Mouse (Mus musculus): ENCODE data around the gene Gabrb1. TPM values are rescaled to one million over a fixed set of nuclear protein-coding genes. Genes with fewer than 3 reads are reported as not detected.

Gene Gabrb1
- polyA plus RNA-seq, 1 experiment from 2014 or later = 0.89 TPM

DNA sequence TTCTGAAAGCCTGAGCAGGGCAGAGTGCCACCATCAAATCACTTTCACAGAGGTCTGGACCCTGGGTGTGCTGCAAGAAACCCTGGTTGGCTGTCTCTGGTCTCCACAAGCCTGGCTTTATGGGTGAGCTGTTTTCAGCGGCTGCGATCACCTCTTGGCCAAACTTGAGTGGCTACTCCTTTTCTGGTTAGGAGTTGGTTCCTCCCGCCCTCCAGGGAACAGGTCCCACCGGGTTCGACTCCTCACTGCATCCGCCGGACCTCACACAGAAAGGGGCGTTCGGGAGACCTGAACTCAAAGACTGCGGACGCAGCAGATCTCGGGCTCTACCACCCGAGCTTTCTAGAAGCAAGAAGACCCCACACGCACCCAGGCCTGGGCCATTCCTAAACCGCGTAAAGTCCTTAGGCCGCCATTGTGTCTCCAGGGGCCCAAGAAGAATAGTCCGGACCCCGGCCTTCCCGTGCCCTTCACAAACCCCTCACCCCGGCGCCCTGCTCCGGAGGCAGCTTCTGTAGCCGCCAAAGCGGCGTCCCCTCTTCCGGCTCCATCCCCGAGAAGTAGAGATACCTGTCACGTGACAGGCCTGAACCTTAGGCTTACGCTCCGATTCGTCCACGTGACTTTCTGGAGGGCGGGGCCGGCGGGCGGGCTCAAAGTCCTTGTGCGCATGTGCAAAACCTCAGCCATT is 509.8 kb downstream of the Gabrb1 start, which contains the start of gene Commd8:
Commd8 (minus strand) TSS at position 596 of the 691 bp plus-strand sequence.
- Histone ChIP-seq H3K27ac (replicated peaks in 1 of 2; ENCODE audit: control insufficient read depth in 1 of 2, insufficient read depth in 1 of 2, low read depth in 2 of 2, low read length in 2 of 2) (peak within 1 kb of the TSS; percentile 81 to 82), H3K36me3 (ENCODE audit: control insufficient read depth, insufficient read depth, low read length) (peaks cover 22% of the 10 kb centered on the region), H3K9me3 (ENCODE audit: control insufficient read depth, low read length) (no peaks in the 10 kb centered on the region), H3K4me1 (ENCODE audit: control insufficient read depth in 2 of 2, insufficient read depth in 2 of 2, low read length in 2 of 2) (peaks cover 7 to 22% of the 10 kb centered on the region in 2 experiments), H3K4me3 (ENCODE audit: control insufficient read depth in 1 of 2, insufficient read depth in 1 of 2, low read depth in 1 of 2, low read length in 2 of 2) (peak within 1 kb of the TSS; percentile 74 to 84), H3K9ac (ENCODE audit: low read length) (peak within 1 kb of the TSS; percentile 91), H3K4me2 (ENCODE audit: low read length) (peak within 1 kb of the TSS; percentile 80), H3K27me3 (ENCODE audit: control insufficient read depth, insufficient read depth, low read length) (no peaks in the 10 kb centered on the region)
- peak; percentile 86 for ATAC-seq (ENCODE audit: insufficient number of reproducible peaks, insufficient read depth, low FRiP score, low read depth)
- under 1% methylated on average over 38 of the region's 38 CpGs for WGBS

DNA sequence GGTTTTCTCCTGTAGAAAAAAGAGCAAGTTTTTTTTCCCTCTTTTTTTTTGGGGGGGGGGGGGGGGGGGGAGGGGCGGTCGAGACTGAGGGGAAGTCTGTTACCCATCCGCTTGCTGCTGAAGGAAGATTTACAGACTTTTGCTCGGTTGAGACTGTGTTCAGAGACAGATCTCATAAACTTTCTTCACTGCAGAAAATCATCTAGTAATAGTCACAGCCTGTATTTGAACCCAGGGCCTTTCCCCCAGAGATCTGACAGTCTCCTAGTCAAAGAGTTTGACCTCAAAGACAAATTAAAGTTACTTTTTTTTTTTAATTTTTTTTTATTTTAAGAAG is 510.3 kb downstream of the Gabrb1 start:
- H3K4me3 ChIP-seq (ENCODE audit: control insufficient read depth in 1 of 2, insufficient read depth in 1 of 2, low read depth in 1 of 2, low read length in 2 of 2) = peak overlapping the region; percentile 14 to 74; a peak in 3 of 4 replicates
- peaks cover 17% of the 10 kb centered on the region; the same call in 1 of the 2 replicates for H3K36me3 ChIP-seq (ENCODE audit: control insufficient read depth, insufficient read depth, low read length)
- peak overlapping the region; percentile 65 for H3K9ac ChIP-seq (ENCODE audit: low read length)
- H3K27ac ChIP-seq (replicated peaks in 1 of 2; ENCODE audit: control insufficient read depth in 1 of 2, insufficient read depth in 1 of 2, low read depth in 2 of 2, low read length in 2 of 2) = peak overlapping the region in 1 of 2 experiments; percentile 50; a peak in 1 of 4 replicates
- ATAC-seq (ENCODE audit: insufficient number of reproducible peaks, insufficient read depth, low FRiP score, low read depth) = no peak
- no peaks in the 10 kb centered on the region for H3K9me3 ChIP-seq (ENCODE audit: control insufficient read depth, low read length)
- peak overlapping the region; percentile 80 for H3K4me2 ChIP-seq (ENCODE audit: low read length)
- peaks cover 6 to 22% of the 10 kb centered on the region in 2 experiments for H3K4me1 ChIP-seq (ENCODE audit: control insufficient read depth in 2 of 2, insufficient read depth in 2 of 2, low read length in 2 of 2)
- WGBS = 1% methylated on average over 4 of the region's 4 CpGs
- no peaks in the 10 kb centered on the region for H3K27me3 ChIP-seq (ENCODE audit: control insufficient read depth, insufficient read depth, low read length)

DNA sequence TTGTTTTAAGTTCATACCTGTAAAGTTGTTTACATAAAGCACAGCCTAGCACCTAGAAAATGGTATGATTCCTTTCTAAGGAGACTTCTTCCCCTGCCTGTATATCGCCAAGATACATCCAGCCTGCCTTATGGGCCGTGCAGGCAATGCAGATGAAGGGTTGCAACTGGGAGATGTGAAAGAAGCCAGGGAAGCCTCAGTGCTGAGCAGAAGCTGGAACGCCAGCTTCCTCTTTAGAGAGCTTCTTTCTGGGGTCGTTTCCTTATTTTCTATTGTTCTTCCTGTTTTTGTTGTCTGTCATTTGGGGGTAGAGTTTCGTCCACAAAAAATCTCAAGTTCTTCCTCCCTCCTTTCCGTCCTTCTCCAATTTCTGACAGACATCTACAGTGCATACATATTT is 512.2 kb downstream of the Gabrb1 start:
- Histone ChIP-seq H3K27ac (replicated peaks in 1 of 2; ENCODE audit: control insufficient read depth in 1 of 2, insufficient read depth in 1 of 2, low read depth in 2 of 2, low read length in 2 of 2) (no peak overlapping the region), H3K9ac (ENCODE audit: low read length) (no peak overlapping the region), H3K4me3 (ENCODE audit: control insufficient read depth in 1 of 2, insufficient read depth in 1 of 2, low read depth in 1 of 2, low read length in 2 of 2) (no peak overlapping the region), H3K4me2 (ENCODE audit: low read length) (no peak overlapping the region), H3K36me3 (ENCODE audit: control insufficient read depth, insufficient read depth, low read length) (peaks cover 6% of the 10 kb centered on the region; the same call in 1 of the 2 replicates), H3K27me3 (ENCODE audit: control insufficient read depth, insufficient read depth, low read length) (no peaks in the 10 kb centered on the region), H3K9me3 (ENCODE audit: control insufficient read depth, low read length) (no peaks in the 10 kb centered on the region), H3K4me1 (ENCODE audit: control insufficient read depth in 2 of 2, insufficient read depth in 2 of 2, low read length in 2 of 2) (peaks cover 6 to 16% of the 10 kb centered on the region in 2 experiments)
- 60% methylated on average over 6 of the region's 6 CpGs for WGBS
- ATAC-seq (ENCODE audit: insufficient number of reproducible peaks, insufficient read depth, low FRiP score, low read depth) = no peak

DNA sequence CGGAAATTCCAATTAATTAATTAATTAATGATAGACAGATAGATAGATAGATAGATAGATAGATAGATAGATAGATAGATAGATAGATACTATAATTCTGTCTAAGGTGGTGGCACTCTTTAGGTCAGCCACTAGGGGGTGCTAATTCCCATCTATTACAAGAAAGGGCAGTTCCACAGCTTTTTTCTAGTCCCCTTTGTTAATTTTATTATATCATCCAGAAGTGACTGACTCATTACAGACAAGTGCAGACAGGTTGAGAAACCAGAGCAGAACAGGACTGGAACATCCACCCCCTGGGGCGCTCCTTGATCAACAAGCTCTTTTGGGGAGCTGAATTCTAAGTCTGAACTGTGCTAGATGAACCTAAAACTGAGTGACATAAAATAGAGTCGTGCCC is 514.8 kb downstream of the Gabrb1 start:
- WGBS = 33% methylated on average over 3 of the region's 3 CpGs
- Histone ChIP-seq H3K27me3 (ENCODE audit: control insufficient read depth, insufficient read depth, low read length) (no peaks in the 10 kb centered on the region), H3K9ac (ENCODE audit: low read length) (no peak overlapping the region), H3K9me3 (ENCODE audit: control insufficient read depth, low read length) (no peaks in the 10 kb centered on the region), H3K4me2 (ENCODE audit: low read length) (no peak overlapping the region), H3K27ac (replicated peaks in 1 of 2; ENCODE audit: control insufficient read depth in 1 of 2, insufficient read depth in 1 of 2, low read depth in 2 of 2, low read length in 2 of 2) (no peak overlapping the region), H3K4me3 (ENCODE audit: control insufficient read depth in 1 of 2, insufficient read depth in 1 of 2, low read depth in 1 of 2, low read length in 2 of 2) (no peak overlapping the region), H3K36me3 (ENCODE audit: control insufficient read depth, insufficient read depth, low read length) (no peaks in the 10 kb centered on the region), H3K4me1 (ENCODE audit: control insufficient read depth in 2 of 2, insufficient read depth in 2 of 2, low read length in 2 of 2) (no peaks in the 10 kb centered on the region)
- ATAC-seq (ENCODE audit: insufficient number of reproducible peaks, insufficient read depth, low FRiP score, low read depth) = no peak

DNA sequence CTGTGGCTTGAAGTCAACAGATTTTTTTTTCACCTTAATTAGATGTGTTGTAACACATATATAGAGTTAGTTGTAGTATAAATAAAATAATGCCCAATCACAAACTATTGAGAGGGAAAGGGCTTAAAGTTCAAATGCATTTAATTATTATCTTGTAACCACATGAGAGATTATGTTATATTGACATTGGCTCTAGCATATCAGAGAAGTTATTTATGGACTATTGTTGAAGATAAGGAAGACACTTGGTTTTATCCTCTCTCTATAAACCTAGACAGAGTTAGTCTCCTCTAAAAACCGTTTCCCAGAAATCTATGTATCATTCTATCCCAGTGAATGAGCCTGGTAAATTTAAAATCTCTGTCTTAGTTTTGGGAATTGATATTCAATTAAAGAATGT is 515.6 kb downstream of the Gabrb1 start:
- no peak overlapping the region for H3K4me3 ChIP-seq (ENCODE audit: control insufficient read depth in 1 of 2, insufficient read depth in 1 of 2, low read depth in 1 of 2, low read length in 2 of 2)
- 25% methylated on average over 1 of the region's 1 CpGs for WGBS
- no peak overlapping the region for H3K9ac ChIP-seq (ENCODE audit: low read length)
- no peaks in the 10 kb centered on the region for H3K4me1 ChIP-seq (ENCODE audit: control insufficient read depth in 2 of 2, insufficient read depth in 2 of 2, low read length in 2 of 2)
- ATAC-seq (ENCODE audit: insufficient number of reproducible peaks, insufficient read depth, low FRiP score, low read depth) = no peak
- no peaks in the 10 kb centered on the region for H3K27me3 ChIP-seq (ENCODE audit: control insufficient read depth, insufficient read depth, low read length)
- H3K9me3 ChIP-seq (ENCODE audit: control insufficient read depth, low read length) = no peaks in the 10 kb centered on the region
- no peak overlapping the region for H3K27ac ChIP-seq (replicated peaks in 1 of 2; ENCODE audit: control insufficient read depth in 1 of 2, insufficient read depth in 1 of 2, low read depth in 2 of 2, low read length in 2 of 2)
- H3K36me3 ChIP-seq (ENCODE audit: control insufficient read depth, insufficient read depth, low read length) = no peaks in the 10 kb centered on the region
- H3K4me2 ChIP-seq (ENCODE audit: low read length) = no peak overlapping the region

DNA sequence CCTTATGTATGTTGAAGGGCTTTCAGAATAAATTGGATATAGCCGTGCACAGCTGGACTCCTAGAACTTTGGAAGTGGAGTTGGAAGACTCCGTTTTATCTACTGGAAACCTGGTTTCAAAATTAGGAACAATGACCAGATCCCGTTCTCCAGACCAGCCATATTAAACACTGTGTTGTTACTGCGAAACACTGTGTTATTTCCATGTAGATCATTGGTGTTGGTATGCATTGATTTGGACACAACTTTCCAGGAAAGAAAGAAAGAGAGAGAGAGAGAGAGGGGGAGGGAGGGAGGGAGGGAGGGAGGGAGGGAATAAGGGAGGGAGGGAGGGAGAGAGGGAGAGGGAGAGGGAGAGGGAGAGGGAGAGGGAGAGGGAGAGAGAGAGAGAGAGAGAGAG is 517.1 kb downstream of the Gabrb1 start:
- H3K4me3 ChIP-seq (ENCODE audit: control insufficient read depth in 1 of 2, insufficient read depth in 1 of 2, low read depth in 1 of 2, low read length in 2 of 2) = no peak overlapping the region
- no peaks in the 10 kb centered on the region for H3K27me3 ChIP-seq (ENCODE audit: control insufficient read depth, insufficient read depth, low read length)
- no peak overlapping the region for H3K27ac ChIP-seq (replicated peaks in 1 of 2; ENCODE audit: control insufficient read depth in 1 of 2, insufficient read depth in 1 of 2, low read depth in 2 of 2, low read length in 2 of 2)
- WGBS = 78% methylated on average over 4 of the region's 4 CpGs
- H3K9me3 ChIP-seq (ENCODE audit: control insufficient read depth, low read length) = no peaks in the 10 kb centered on the region
- H3K4me2 ChIP-seq (ENCODE audit: low read length) = 0 out of 2 replicates have a peak overlapping the region, but pooled peaks have one; percentile 34
- H3K36me3 ChIP-seq (ENCODE audit: control insufficient read depth, insufficient read depth, low read length) = no peaks in the 10 kb centered on the region
- no peak overlapping the region for H3K9ac ChIP-seq (ENCODE audit: low read length)
- no peak for ATAC-seq (ENCODE audit: insufficient number of reproducible peaks, insufficient read depth, low FRiP score, low read depth)
- H3K4me1 ChIP-seq (ENCODE audit: control insufficient read depth in 2 of 2, insufficient read depth in 2 of 2, low read length in 2 of 2) = no peaks in the 10 kb centered on the region

DNA sequence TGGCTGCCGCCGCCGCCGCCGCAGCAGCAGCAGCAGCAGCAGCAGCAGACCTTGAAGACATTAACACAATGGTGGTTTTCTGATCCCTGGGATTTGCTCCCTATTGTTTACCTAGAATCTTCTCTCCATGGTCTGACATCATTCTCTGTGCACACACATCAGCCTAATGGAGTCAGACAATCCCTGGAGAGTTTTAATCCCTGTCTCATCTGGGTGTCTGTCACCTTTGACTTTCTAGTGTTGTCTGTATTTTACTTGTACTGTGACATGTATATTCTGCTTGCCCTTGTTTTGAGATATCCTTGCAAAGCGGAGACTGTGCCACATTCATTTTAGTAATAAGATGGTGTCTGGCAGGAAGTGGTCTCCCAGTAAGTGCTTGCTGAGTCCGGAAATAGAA is 517.6 kb downstream of the Gabrb1 start:
- Histone ChIP-seq H3K4me1 (ENCODE audit: control insufficient read depth in 2 of 2, insufficient read depth in 2 of 2, low read length in 2 of 2) (no peaks in the 10 kb centered on the region), H3K9ac (ENCODE audit: low read length) (0 out of 2 replicates have a peak overlapping the region, but pooled peaks have one; percentile 34), H3K4me3 (ENCODE audit: control insufficient read depth in 1 of 2, insufficient read depth in 1 of 2, low read depth in 1 of 2, low read length in 2 of 2) (no peak overlapping the region), H3K27me3 (ENCODE audit: control insufficient read depth, insufficient read depth, low read length) (no peaks in the 10 kb centered on the region), H3K9me3 (ENCODE audit: control insufficient read depth, low read length) (no peaks in the 10 kb centered on the region), H3K36me3 (ENCODE audit: control insufficient read depth, insufficient read depth, low read length) (no peaks in the 10 kb centered on the region), H3K27ac (replicated peaks in 1 of 2; ENCODE audit: control insufficient read depth in 1 of 2, insufficient read depth in 1 of 2, low read depth in 2 of 2, low read length in 2 of 2) (no peak overlapping the region), H3K4me2 (ENCODE audit: low read length) (peak overlapping the region; percentile 34; the same call in 1 of the 2 replicates)
- WGBS = 23% methylated on average over 7 of the region's 7 CpGs
- no peak for ATAC-seq (ENCODE audit: insufficient number of reproducible peaks, insufficient read depth, low FRiP score, low read depth)

DNA sequence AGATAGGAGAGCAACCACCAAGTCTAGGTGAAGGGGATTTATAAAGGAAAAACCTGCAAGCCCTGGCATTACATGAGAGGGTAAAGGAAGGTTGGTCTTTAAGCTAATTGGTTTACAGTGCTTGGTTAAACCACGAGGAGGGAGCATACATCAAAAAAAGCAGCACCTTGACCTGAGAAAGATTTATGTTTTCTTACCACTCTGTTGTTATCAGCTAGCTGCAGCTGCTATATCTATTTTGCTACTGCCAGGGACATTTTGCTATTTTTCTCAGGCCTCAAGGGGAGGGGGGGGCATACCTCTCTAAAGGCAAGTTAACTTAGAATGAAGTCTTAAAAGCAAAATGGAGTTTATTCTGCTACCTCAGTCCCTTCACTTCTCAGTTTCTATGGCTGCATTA is 523.3 kb downstream of the Gabrb1 start:
- Histone ChIP-seq H3K27me3 (ENCODE audit: control insufficient read depth, insufficient read depth, low read length) (no peaks in the 10 kb centered on the region), H3K9me3 (ENCODE audit: control insufficient read depth, low read length) (no peaks in the 10 kb centered on the region), H3K4me3 (ENCODE audit: control insufficient read depth in 1 of 2, insufficient read depth in 1 of 2, low read depth in 1 of 2, low read length in 2 of 2) (no peak overlapping the region), H3K9ac (ENCODE audit: low read length) (no peak overlapping the region), H3K4me1 (ENCODE audit: control insufficient read depth in 2 of 2, insufficient read depth in 2 of 2, low read length in 2 of 2) (no peaks in the 10 kb centered on the region), H3K36me3 (ENCODE audit: control insufficient read depth, insufficient read depth, low read length) (no peaks in the 10 kb centered on the region), H3K4me2 (ENCODE audit: low read length) (no peak overlapping the region), H3K27ac (replicated peaks in 1 of 2; ENCODE audit: control insufficient read depth in 1 of 2, insufficient read depth in 1 of 2, low read depth in 2 of 2, low read length in 2 of 2) (no peak overlapping the region)
- WGBS = 36% methylated on average over 1 of the region's 1 CpGs
- no peak for ATAC-seq (ENCODE audit: insufficient number of reproducible peaks, insufficient read depth, low FRiP score, low read depth)
